Mouse (Mus musculus): ENCODE results near the gene Cln6. TPM values are rescaled to one million over a fixed set of nuclear protein-coding genes. Genes with fewer than 3 reads are reported as not detected.

Gene Cln6
- polyA plus RNA-seq, 1 experiment from 2014 or later: 26.7 TPM

- DNase-seq (ENCODE audit: low spot score): no peak
These were observed 39.2 kb downstream of the Cln6 start for GRCm38 (mm10) chr9:62877825-62878224.

GRCm38 (mm10) chr9:62881871-62882270, 43.3 kb downstream of the Cln6 start:
- DNase-seq (ENCODE audit: low spot score): no peak

DNA sequence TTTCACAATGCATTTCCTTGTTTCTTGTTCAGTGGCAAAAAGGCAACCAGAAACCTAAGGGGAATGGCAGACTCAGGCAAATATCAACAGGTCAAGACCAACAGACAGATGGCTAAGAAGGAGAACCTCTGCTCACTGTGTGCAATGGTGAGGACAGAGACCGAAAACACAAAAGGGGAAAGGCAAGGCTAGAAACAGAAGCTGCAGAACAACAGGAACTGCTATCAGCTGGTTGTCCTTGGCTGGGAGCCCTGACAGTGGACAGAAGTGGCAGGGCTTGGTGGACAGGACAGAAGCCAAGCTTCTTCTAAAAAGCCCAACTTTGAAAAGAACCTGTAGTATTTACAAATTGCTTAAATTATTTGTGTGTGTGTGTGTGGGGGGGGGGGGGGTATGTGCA, 55.9 kb downstream of the Cln6 start:
- no peak for DNase-seq (ENCODE audit: low spot score)

Other genes starting within 250 kb of the Cln6 start
- gene Itga11, start 161.0 kb upstream of the Cln6 start, polyA plus RNA-seq (2015; fragmentation: Nextera tagmentation; extraction: Ambion mirVana): 0.04 and 0.06 TPM in 2 replicates
- gene Fem1b, start 26.9 kb upstream of the Cln6 start, polyA plus RNA-seq (2015; fragmentation: Nextera tagmentation; extraction: Ambion mirVana): 11.3 and 11.6 TPM in 2 replicates
- gene Calml4, start 19.3 kb downstream of the Cln6 start, polyA plus RNA-seq (2015; fragmentation: Nextera tagmentation; extraction: Ambion mirVana): 5.5 and 5.6 TPM in 2 replicates
- 53.0 and 57.8 TPM in 2 replicates for gene Pias1, start 149.1 kb downstream of the Cln6 start, polyA plus RNA-seq (2015; fragmentation: Nextera tagmentation; extraction: Ambion mirVana)

Data from thymus, postnatal 0 days (tissue).